Mouse (Mus musculus): ENCODE measurements around the gene Dnah2. TPM values are rescaled to one million over a fixed set of nuclear protein-coding genes. Genes with fewer than 3 reads are reported as not detected.

Gene Dnah2
- polyA plus RNA-seq, 1 experiment from 2014 or later: 1.9 TPM

DNA sequence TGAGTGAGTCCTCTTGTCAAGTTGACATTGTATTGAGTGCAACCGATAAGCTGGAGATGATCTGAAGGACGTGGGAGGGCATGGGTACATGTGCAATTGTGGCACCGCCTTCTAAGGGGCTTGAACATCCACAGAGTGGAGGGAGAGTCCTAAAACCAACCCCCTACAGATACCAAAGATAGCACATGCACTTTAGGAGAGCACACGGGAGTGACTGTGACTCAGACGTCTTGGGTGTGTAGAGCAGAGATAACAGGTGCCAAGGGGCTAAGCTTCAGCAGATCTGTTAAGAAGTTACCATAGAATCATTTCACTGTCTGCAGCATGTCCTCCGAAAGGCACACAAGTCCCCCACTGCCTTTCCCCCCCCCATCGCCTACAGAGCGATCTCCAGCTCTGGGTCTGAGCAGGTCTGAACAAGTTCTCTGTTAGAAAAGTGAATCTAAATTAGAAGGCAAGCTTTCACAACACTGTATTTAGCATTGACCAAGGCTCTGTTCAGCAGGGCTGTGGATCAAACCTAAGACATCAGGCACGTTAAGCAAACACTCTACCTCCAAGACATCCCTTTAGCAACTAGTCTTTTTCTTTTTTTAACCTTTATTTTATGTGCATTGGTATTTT, 27.3 kb downstream of the Dnah2 start:
- Histone ChIP-seq H3K9ac (no peak overlapping the region), H3K27ac (no peak overlapping the region), H3K27me3 (replicated peaks) (no peaks in the 10 kb centered on the region), H3K36me3 (no peaks in the 10 kb centered on the region), H3K4me3 (no peak overlapping the region), H3K4me1 (peaks cover 7% of the 10 kb centered on the region), H3K9me3 (no peaks in the 10 kb centered on the region), H3K4me2 (replicated peaks) (no peak overlapping the region)
- WGBS: 90% methylated on average over 9 of the region's 9 CpGs
- ATAC-seq (ENCODE audit: low FRiP score, low read depth): no peak

DNA sequence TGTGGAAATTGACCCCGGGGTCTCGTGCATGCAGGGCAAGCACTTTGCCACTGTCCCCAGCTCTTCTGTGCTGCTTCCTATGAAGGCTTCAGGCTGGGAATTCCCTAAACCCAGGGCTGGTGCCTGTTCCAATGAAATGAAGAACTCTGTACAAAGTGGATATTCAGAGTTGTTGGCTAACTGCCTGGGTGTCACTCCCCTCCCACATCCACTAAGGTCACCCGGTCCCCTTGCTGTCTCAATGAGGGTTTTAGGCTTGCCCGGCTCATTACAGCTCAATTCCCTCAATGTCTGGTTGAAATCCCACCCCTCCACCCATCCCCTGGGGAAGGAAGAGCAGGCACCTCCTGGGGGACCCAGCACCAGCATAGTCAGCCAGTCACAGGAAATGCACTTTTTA, 28.9 kb downstream of the Dnah2 start:
- H3K9me3 ChIP-seq: no peaks in the 10 kb centered on the region
- H3K36me3 ChIP-seq: no peaks in the 10 kb centered on the region
- no peaks in the 10 kb centered on the region for H3K4me1 ChIP-seq
- no peak overlapping the region for H3K4me2 ChIP-seq (replicated peaks)
- no peak overlapping the region for H3K9ac ChIP-seq
- H3K27me3 ChIP-seq (replicated peaks): no peaks in the 10 kb centered on the region
- H3K4me3 ChIP-seq: no peak overlapping the region
- H3K27ac ChIP-seq: no peak overlapping the region
- WGBS: 77% methylated on average over 4 of the region's 4 CpGs
- no peak for ATAC-seq (ENCODE audit: low FRiP score, low read depth)

DNA sequence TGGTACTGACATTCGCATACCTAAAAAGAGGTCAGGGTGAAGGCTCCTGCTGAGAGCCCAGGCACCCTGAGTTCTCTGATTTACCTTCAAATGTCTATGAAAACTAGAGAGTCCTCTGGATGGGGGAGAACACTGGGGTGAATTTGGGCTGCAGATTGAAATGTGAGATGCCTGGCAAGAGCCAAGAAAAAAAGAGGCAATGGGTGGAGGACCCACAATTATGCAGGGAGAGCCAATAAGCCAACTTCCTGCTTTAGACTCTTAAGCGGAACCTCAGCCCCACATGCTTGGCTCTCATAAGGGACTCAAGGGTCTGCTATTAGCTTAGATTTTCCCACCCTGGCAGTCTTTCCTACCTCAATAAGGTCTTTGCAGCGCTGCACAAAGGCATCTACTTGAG, 32.2 kb downstream of the Dnah2 start:
- no peaks in the 10 kb centered on the region for H3K9me3 ChIP-seq
- no peak overlapping the region for H3K4me3 ChIP-seq
- H3K9ac ChIP-seq: no peak overlapping the region
- no peak for ATAC-seq (ENCODE audit: low FRiP score, low read depth)
- H3K27ac ChIP-seq: no peak overlapping the region
- no peaks in the 10 kb centered on the region for H3K36me3 ChIP-seq
- no peak overlapping the region for H3K4me2 ChIP-seq (replicated peaks)
- H3K4me1 ChIP-seq: no peaks in the 10 kb centered on the region
- H3K27me3 ChIP-seq (replicated peaks): no peaks in the 10 kb centered on the region
- WGBS: 76% methylated on average over 3 of the region's 3 CpGs

DNA sequence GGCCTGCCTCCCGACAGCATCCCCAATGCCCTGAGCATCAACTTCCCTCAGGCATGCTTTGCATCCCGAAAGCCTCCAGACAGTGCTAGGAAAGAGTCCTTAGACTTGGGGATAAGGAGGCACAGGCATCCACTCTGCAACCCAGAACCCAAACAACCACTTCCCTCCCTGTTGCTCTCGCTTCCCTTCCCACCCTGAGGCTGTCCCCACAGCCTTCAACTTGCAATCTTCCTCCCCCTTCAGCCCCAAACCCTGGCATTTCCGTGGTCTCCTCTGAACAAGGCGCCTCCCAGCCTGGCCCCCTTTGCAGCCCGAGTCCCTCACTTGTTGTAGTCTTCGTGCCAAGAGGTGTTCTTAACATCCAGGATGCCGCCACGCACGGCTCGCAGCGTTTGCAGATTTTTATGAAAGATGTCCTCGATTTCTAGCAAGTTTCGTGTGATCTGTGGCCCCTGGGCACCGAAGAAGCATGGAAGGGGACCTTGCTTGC, 32.7 kb downstream of the Dnah2 start:
- Histone ChIP-seq H3K27me3 (replicated peaks) (no peaks in the 10 kb centered on the region), H3K9me3 (no peaks in the 10 kb centered on the region), H3K36me3 (no peaks in the 10 kb centered on the region), H3K4me3 (no peak overlapping the region), H3K4me2 (replicated peaks) (no peak overlapping the region), H3K4me1 (no peaks in the 10 kb centered on the region), H3K27ac (no peak overlapping the region), H3K9ac (no peak overlapping the region)
- no peak for ATAC-seq (ENCODE audit: low FRiP score, low read depth)
- WGBS: 74% methylated on average over 15 of the region's 15 CpGs

DNA sequence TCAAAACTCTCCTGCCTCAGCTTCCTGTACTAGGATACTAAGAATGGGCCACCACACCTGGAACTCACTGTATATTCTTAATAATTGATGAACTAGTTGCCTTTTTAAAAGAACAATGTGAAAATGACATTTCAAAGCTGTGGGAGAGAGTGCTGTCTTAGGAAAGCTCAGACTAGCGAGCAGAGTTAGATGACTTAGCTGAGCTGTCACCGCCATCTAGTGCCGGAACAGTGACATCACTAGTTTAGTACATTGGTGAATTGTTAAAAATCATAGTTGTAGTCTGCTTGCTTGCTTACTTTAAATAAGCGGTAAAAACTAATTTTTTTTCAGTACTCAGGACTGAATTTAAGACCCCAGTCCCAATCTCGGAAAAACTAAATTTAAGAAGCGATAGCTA, 35.1 kb downstream of the Dnah2 start:
- WGBS: 11% methylated on average over 6 of the region's 6 CpGs
- ATAC-seq (ENCODE audit: low FRiP score, low read depth): no peak

DNA sequence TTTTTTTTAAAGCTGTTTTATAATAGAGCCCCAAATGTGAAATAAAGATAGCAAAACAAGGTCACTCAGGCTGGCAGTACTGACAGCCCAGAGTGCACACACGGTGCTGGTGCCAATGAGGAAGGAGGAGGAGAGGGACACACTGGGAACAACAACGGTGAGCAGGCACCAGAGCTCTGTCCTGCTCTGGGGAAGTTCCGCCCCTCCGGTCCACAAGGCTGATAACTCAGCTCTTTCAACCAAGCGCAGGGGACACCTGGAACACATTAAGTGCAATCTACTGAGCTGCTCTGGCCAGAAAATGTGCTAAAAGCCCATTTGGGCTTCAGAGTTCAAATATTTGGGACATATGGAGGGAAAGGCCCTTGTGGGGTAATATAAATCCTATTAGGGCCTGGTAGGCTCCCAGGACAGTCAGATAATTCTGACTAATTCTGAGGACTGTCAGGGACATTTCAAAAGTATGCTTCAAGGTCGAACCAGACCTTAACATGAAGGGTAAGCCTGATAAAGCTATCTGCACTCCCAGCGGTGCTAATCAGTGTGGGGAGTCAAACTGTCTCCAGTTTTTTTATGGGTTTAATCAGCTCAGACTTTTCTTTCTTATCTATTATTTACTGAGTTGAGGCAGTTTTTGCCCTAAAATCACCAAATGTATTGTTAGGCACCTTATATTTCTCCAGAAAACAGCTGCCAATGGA, 38.0 kb downstream of the Dnah2 start:
- no peak for ATAC-seq (ENCODE audit: low FRiP score, low read depth)
- no peaks in the 10 kb centered on the region for H3K36me3 ChIP-seq
- no peaks in the 10 kb centered on the region for H3K27me3 ChIP-seq (replicated peaks)
- H3K9ac ChIP-seq: no peak overlapping the region
- H3K4me2 ChIP-seq (replicated peaks): no peak overlapping the region
- H3K9me3 ChIP-seq: no peaks in the 10 kb centered on the region
- 47% methylated on average over 7 of the region's 7 CpGs for WGBS
- no peak overlapping the region for H3K27ac ChIP-seq
- H3K4me3 ChIP-seq: no peak overlapping the region
- no peaks in the 10 kb centered on the region for H3K4me1 ChIP-seq

More for the DNA sequence above, 35.1 kb downstream of the Dnah2 start:
- no peaks in the 10 kb centered on the region for H3K27me3 ChIP-seq (replicated peaks)
- no peaks in the 10 kb centered on the region for H3K4me1 ChIP-seq
- H3K9ac ChIP-seq: no peak overlapping the region
- H3K9me3 ChIP-seq: no peaks in the 10 kb centered on the region
- no peak overlapping the region for H3K4me3 ChIP-seq
- no peak overlapping the region for H3K4me2 ChIP-seq (replicated peaks)
- no peaks in the 10 kb centered on the region for H3K36me3 ChIP-seq
- H3K27ac ChIP-seq: no peak overlapping the region

DNA sequence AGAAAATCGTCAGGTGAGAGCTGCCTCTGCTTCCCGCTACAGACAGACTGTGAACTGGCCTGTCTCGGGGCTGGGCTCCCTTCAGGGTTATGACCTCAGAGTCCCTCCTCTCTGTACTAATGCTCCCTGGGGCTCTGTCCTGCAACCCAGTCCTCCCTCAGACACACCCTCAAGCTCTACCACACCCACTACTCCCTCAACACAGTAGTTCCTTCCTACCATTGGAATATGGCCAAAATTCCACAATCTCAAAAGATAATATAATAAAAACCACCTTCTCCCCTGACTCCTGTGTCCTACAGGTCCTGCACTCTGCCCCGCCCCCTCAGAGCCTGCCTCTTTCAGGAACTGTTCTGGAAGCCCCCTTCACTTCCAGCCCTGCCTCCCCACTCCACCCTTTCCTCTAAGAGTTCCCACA, 45.0 kb downstream of the Dnah2 start:
- Histone ChIP-seq H3K9me3 (no peaks in the 10 kb centered on the region), H3K36me3 (no peaks in the 10 kb centered on the region), H3K27me3 (replicated peaks) (no peaks in the 10 kb centered on the region), H3K4me3 (no peak overlapping the region), H3K4me2 (replicated peaks) (no peak overlapping the region), H3K9ac (no peak overlapping the region), H3K27ac (no peak overlapping the region), H3K4me1 (no peaks in the 10 kb centered on the region)
- WGBS: 33% methylated on average over 4 of the region's 4 CpGs
- no peak for ATAC-seq (ENCODE audit: low FRiP score, low read depth)

DNA sequence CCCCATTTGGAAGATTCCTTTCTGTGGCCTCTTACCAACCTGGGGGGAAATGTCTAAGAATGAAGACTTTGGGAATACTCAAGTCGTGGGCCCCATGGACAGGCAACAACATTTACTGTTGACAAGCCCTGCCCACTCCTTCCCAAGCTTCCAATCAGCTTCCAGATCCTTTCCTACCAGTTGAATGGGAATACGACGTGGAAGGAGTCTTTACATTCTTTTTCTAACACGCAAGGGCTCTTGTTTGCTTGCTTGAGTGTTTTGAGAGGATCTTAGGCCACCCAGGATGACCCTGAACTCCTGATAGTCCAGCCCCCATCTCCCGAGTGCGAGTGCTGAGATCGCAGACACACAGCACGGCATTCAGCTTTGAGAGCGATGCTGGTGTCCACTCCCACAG, 47.4 kb downstream of the Dnah2 start:
- 67% methylated on average over 9 of the region's 9 CpGs for WGBS
- ATAC-seq (ENCODE audit: low FRiP score, low read depth): no peak
- no peak overlapping the region for H3K4me3 ChIP-seq
- no peak overlapping the region for H3K27ac ChIP-seq
- no peak overlapping the region for H3K4me2 ChIP-seq (replicated peaks)
- H3K4me1 ChIP-seq: no peaks in the 10 kb centered on the region
- H3K36me3 ChIP-seq: no peaks in the 10 kb centered on the region
- H3K9me3 ChIP-seq: no peaks in the 10 kb centered on the region
- H3K27me3 ChIP-seq (replicated peaks): no peaks in the 10 kb centered on the region
- no peak overlapping the region for H3K9ac ChIP-seq

DNA sequence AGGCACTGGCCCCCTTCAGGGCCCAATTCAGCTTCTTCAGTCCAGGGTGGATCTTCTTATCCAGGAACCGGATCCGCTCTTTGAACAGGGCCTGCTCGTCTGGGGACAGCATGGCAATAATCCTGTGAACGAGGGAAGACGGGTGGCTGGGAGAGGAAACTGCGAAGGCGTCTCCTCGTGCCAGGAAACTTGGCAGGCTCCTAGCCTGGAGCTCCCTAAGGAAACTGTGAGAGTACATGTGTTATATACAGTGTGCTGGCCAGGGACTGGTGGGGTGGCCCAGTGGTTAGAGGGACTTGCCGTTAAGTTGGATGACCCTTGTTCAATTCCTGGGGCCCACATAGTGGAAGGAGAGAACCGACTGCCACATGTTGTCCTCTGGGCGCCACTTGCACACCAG, 49.8 kb downstream of the Dnah2 start:
- 87% methylated on average over 11 of the region's 11 CpGs for WGBS
- Histone ChIP-seq H3K4me3 (no peak overlapping the region), H3K4me1 (no peaks in the 10 kb centered on the region), H3K27me3 (replicated peaks) (no peaks in the 10 kb centered on the region), H3K36me3 (no peaks in the 10 kb centered on the region), H3K27ac (no peak overlapping the region), H3K9me3 (no peaks in the 10 kb centered on the region), H3K4me2 (replicated peaks) (no peak overlapping the region), H3K9ac (no peak overlapping the region)
- no peak for ATAC-seq (ENCODE audit: low FRiP score, low read depth)

DNA sequence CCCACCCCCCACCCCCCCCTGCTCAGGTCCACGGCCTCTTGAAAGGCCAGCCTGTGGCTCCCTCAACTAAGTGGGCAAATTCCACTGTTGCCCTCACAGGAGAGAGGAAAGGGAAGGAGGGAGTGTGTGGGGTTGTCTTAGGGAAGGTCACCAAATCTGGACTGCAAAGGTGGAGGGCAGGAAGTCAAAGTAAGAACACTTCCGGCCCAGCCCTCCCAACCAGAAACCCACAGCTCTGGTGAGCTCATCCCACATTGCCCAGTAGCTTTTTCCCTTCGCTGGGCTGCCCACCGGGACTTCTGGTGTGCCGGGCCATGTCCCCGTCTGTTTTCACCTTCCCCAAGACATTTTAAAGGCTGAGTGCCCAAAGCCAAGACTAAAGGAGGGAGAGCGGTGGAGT, 57.2 kb downstream of the Dnah2 start:
- no peaks in the 10 kb centered on the region for H3K9me3 ChIP-seq
- no peak overlapping the region for H3K27ac ChIP-seq
- no peaks in the 10 kb centered on the region for H3K4me1 ChIP-seq
- no peaks in the 10 kb centered on the region for H3K27me3 ChIP-seq (replicated peaks)
- 85% methylated on average over 7 of the region's 7 CpGs for WGBS
- no peak overlapping the region for H3K9ac ChIP-seq
- H3K4me3 ChIP-seq: no peak overlapping the region
- H3K4me2 ChIP-seq (replicated peaks): no peak overlapping the region
- no peak for ATAC-seq (ENCODE audit: low FRiP score, low read depth)
- no peaks in the 10 kb centered on the region for H3K36me3 ChIP-seq

DNA sequence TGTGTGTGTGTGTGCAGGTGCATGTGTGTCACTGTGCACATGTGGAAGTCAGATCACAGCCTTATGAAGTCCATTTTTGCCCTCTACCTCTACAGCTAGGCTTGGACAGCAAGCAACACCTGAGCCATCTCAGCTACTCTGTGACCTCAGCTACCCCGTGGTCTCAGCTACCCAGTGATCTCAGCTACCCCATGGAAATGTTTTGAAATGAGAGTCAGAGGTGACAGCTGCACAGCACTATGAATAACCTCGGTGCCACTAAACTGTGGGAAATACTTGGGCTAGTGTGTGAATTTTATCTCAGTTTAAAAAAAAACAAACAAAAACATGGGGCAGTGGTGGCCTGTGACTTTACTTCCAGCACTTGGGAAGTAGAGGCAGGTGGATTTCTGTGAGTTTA, 58.0 kb downstream of the Dnah2 start:
- no peak overlapping the region for H3K9ac ChIP-seq
- no peak overlapping the region for H3K4me3 ChIP-seq
- 92% methylated on average over 2 of the region's 2 CpGs for WGBS
- no peak overlapping the region for H3K27ac ChIP-seq
- H3K36me3 ChIP-seq: no peaks in the 10 kb centered on the region
- ATAC-seq (ENCODE audit: low FRiP score, low read depth): no peak
- no peaks in the 10 kb centered on the region for H3K9me3 ChIP-seq
- H3K4me1 ChIP-seq: no peaks in the 10 kb centered on the region
- H3K27me3 ChIP-seq (replicated peaks): no peaks in the 10 kb centered on the region
- H3K4me2 ChIP-seq (replicated peaks): no peak overlapping the region

DNA sequence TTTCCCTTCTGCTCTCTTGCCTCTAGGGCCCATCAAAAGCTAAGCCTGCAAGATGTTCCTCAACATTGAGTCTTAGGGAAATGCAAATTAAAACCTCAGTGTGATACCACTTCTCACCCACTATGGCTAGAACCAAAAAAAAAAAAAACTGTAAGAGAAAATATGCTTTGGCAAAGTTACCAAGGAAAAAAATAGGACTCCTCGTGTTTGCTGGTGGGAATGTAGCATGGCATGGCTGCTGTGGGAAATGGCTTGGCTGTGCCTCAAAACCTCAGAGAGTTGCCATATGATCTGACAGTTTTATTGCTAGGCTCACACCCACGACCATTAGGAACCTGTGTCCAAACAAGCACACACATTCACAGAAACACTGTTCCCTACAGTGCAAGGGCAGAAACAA, 61.4 kb downstream of the Dnah2 start:
- no peak overlapping the region for H3K4me2 ChIP-seq (replicated peaks)
- 75% methylated on average over 2 of the region's 2 CpGs for WGBS
- H3K9ac ChIP-seq: no peak overlapping the region
- no peaks in the 10 kb centered on the region for H3K27me3 ChIP-seq (replicated peaks)
- H3K9me3 ChIP-seq: no peaks in the 10 kb centered on the region
- H3K27ac ChIP-seq: no peak overlapping the region
- no peaks in the 10 kb centered on the region for H3K36me3 ChIP-seq
- no peak overlapping the region for H3K4me3 ChIP-seq
- H3K4me1 ChIP-seq: no peaks in the 10 kb centered on the region
- no peak for ATAC-seq (ENCODE audit: low FRiP score, low read depth)

DNA sequence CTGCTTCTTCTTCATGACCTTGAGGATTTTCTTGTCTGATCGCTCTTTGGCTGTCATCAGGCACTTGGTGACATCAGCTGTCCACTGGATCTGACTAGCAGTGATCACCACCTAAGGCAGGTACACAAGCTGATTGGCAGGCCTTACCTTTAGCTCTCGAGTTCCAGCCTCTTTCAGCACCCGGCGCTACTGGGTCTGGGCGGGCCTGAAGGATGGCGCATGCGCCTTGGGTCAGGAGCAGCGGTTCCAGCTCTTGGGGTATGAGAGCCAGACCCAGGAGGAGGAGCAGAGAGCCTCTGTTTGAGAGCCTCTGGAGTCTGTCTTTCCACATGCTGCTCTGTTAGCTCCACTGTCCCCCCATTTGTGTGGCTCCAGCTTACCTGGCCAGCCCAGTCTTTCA, 71.3 kb downstream of the Dnah2 start:
- WGBS: 90% methylated on average over 8 of the region's 8 CpGs
- Histone ChIP-seq H3K9ac (no peak overlapping the region), H3K4me1 (no peaks in the 10 kb centered on the region), H3K4me2 (replicated peaks) (no peak overlapping the region), H3K4me3 (no peak overlapping the region), H3K36me3 (no peaks in the 10 kb centered on the region), H3K27me3 (replicated peaks) (no peaks in the 10 kb centered on the region), H3K9me3 (no peaks in the 10 kb centered on the region), H3K27ac (no peak overlapping the region)
- ATAC-seq (ENCODE audit: low FRiP score, low read depth): no peak

All from neural tube, embryonic 12.5 days (tissue).